Comparison of ENCODE assay signal across 21 mouse cellular contexts in the genomic region with DNA sequence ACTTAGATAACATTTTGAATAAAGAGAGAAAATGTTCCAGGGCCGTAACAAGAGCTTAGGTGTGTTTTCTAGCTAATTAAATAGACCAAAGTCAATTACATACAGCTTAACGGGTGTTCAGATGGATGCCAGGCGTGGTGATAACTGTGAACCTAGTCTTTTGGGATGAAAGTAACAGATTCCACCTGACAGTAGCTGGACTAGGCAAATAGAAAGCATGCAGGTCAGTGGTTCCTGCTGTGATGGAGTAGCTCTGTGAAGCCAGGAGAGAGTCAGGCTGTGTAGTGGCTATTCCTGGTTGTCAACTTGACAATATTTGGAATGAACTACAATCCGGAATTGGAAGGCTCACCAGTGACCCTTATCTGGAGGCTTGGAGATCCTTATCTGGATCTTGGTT.
DNase-seq lines count a peak whose midpoint lies in the region; ATAC-seq lines count a peak whose summit lies in the region.
"Had no signal": no experiment of that assay in that cellular context is flagged by ENCODE, and none has a peak within 500 bp of the region (broad histone marks: within the 10 kb centered on the region; RNA-seq: fewer than 3 reads in every experiment).

No protein-coding gene starts in this region.

- DNase-seq in cerebellum, adult 11-12 months = no peak
- peak; percentile 30 to 49 for DNase-seq in cerebellum, adult 18-20 months
- DNase-seq in cerebellum, postnatal 10 days = no peak
- DNase-seq in cerebellum, adult 9-11 months = peak; percentile 44
- DNase-seq in cerebellum, adult 8-10 months = no peak
- peak; percentile 79 for DNase-seq in brain, adult 2 months (ENCODE audit: low read depth, low spot score)
- DNase-seq in ovary, postnatal 36 days (ENCODE audit: low spot score) = no peak
- DNase-seq: adrenal gland, adult 2 months; adrenal gland, adult 8-10 months; adrenal gland, postnatal 10 days; adrenal gland, postnatal 14 days; adrenal gland, postnatal 25 days; adrenal gland, postnatal 36 days; B cell, adult 2 months; cerebellum, adult 11 months; cerebellum, adult 9-10 months; cerebellum, postnatal 14 days had no signal

- ATAC-seq in cerebellum, adult (ENCODE audit: insufficient number of reproducible peaks, low FRiP score, low TSS enrichment) = peak; percentile 90
- ATAC-seq: activated CD4-positive, CD25-positive, alpha-beta regulatory T cell, adult 4 months; CD4-positive, CD25-positive, alpha-beta regulatory T cell, adult 4 months; Patski had no signal

Comparison
In these comparisons a context has a peak if more than half of its experiments do, and no peak if none do; other contexts are left out.
1. DNase-seq: peak in cerebellum, adult 18-20 months (2 of 2), cerebellum, adult 9-11 months (single experiment) and brain, adult 2 months (single experiment); none in cerebellum, adult 11-12 months (single experiment), cerebellum, postnatal 10 days (0 of 2), cerebellum, adult 8-10 months (single experiment) and ovary, postnatal 36 days (single experiment).